Mouse (Mus musculus): Measurements from ENCODE around the gene Galnt12.
"Not testable (repeated sequence)": the region's sequence is repeated elsewhere in the genome, so short reads cannot be mapped to it uniquely, and the experiment has no call there.

Galnt12 gene

DNA sequence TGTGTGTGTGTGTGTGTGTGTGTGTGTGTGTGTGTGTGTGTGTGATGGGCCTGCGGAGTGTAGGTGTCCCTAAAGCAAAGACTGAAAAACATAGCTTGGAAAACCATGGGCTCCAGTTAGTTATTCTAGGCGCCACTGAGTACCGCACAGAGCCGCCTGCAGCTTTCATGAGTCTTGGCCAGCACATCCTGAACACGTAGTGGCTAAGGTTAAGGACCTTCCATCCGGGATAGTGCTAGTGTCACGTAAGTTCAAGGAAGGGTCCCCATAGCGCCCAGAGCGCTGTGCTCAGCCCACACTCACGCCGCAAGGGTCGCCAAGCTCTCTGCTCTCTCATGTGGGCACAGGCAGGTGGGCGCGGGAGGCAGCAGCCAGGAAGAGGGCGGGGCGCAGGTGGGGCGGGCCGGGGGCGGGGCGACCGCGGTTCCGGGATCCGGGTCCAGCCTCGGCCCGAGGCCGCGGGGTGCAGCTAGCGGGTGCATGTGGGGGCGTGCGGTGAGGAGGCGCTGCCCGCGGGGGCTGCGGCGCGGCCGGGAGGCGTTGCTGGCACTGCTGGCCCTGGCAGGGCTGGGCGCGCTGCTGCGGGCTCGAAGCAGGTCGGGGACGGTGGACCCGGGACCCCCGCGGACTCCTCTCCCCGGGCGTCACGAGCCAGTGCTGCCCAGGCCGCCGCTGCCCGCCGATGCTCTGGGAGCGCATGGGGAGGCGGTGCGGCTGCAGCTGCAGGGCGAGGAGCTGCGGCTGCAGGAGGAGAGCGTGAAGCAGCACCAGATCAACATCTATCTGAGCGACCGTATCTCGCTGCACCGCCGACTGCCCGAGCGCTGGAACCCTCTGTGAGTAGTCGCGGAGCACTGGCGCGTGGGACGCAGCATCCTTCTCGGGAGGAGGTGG is at the start of gene Galnt12:
Galnt12 (plus strand) TSS at position 417 of the 894 bp plus-strand sequence.
- DNase-seq (ENCODE audit: low spot score in 2 of 2): peak in 1 of 2 experiments; percentile 26

- DNase-seq (ENCODE audit: low spot score in 2 of 2): no peak
Observed at GRCm38 (mm10) chr4:47043866-47044265, 47.8 kb upstream of the Galnt12 start.

GRCm38 (mm10) chr4:47046974-47047373 is 44.7 kb upstream of the Galnt12 start:
- peak in 1 of 2 experiments; percentile 4 for DNase-seq (ENCODE audit: low spot score in 2 of 2)

DNA sequence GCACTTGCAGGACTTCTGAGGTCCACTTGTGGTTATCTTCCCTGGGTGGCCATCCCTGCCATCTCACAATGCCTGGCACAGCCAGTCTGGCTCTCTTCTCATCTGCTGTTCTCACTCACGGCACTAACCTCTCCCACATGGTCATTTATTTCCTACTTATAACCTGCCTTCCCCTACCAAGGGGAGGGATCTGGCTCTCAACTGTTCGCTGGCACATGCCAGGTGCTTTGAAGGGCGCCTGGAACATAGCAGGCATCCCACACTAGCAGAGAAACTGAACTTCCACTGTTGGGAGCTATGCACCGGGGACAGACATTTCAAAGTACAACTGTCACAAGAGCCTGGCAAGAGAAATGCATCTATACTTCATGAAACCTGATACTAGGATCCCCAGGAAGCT is 43.9 kb upstream of the Galnt12 start:
- DNase-seq (ENCODE audit: low spot score in 2 of 2): peak in 1 of 2 experiments; percentile 2

DNA sequence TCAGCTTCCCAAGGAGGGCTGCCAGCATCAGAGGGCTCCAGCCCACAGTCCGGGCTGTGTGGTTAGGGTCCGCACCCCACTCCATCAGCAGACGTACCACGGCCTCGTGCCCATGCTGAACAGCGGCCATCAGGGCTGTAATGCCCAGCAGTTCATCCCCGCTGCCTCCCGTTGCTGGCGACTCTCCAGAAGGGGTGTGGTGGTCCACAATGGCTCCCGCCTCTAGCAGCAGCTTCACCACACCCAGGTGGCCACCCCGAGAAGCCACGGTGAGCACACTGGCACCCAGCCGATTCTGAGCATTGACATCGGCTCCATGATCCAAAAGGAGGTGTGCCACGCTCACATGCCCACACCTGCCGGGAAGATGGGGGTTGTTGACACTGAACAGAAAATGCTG is 42.5 kb upstream of the Galnt12 start:
- no peak for DNase-seq (ENCODE audit: low spot score in 2 of 2)

- peak; percentile 65 to 84 for DNase-seq (ENCODE audit: low spot score in 2 of 2)
Observed at GRCm38 (mm10) chr4:47050167-47050566, 41.5 kb upstream of the Galnt12 start.

DNA sequence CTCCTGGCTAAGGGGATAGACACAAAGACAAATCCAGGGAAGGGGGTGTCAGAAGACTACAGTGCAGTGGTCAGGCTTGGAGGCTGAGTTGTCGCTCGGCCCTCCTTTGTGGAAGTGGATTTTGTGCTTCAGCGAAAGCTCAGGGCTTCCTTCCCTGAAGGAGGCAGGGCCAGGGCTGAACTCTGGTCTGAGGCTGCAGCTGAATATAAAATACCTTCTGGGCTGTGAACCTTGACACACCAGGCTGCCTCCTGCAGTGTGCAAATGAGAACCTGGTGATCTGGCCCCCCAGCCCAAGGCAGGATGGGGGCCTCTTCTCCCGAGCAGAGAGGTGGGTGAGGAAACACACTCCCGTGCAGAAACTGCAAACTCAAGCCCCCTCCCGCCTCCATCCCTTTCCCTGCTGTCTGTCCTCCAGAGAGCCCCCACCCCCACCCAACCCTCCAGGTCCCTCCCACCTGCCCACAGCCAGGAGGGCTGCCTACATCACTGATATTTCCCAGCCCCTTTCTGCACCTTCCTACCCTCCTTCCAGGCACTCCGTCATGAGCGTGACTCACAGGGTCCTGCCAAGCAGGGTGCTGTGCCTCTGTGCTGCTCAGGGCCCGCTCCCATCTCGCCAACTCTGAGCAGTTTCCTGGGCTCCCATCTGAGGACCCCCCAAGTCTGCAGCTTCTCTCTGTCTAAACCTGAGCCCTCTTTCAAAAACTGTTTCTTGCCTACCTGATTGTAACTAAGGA is 40.9 kb upstream of the Galnt12 start:
- DNase-seq (ENCODE audit: low spot score in 2 of 2): no peak

DNA sequence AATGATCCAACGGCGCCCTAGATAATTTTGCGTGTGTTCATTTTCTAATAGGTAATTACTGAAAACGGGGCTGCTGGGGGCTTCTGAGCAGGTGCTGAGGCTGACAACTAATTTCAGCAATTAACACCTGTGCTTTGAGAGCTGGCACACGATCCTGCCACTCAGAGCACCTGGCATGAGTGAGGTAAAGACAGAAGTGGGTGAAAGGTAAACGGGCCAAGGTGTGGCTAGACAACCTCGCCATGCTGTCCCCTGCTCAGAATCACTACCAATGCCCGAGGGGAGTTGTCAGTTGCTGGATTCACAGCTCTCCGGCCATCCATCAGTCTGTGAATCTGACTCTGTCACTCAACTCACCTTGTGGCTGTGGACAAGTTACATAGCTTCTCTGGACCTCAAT is 39.8 kb upstream of the Galnt12 start:
- DNase-seq (ENCODE audit: low spot score in 2 of 2): no peak

DNA sequence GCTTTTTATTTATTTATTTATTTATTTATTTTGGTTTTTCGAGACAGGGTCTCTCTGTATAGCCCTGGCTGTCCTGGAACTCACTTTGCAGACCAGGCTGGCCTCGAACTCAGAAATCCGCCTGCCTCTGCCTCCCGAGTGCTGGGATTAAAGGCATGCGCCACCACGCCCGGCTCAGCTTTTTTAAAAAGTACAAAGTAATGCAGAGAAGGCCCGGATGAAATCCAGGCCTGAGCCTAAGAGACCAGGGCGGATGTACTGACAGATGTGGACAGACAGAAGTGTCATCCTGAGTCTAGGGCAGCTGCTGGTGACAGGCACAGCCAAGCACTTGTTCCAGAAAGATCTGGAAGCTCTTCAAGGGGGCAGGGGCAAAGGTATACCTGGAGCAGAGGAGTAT is 36.5 kb upstream of the Galnt12 start:
- DNase-seq (ENCODE audit: low spot score in 2 of 2): not testable (repeated sequence)

DNA sequence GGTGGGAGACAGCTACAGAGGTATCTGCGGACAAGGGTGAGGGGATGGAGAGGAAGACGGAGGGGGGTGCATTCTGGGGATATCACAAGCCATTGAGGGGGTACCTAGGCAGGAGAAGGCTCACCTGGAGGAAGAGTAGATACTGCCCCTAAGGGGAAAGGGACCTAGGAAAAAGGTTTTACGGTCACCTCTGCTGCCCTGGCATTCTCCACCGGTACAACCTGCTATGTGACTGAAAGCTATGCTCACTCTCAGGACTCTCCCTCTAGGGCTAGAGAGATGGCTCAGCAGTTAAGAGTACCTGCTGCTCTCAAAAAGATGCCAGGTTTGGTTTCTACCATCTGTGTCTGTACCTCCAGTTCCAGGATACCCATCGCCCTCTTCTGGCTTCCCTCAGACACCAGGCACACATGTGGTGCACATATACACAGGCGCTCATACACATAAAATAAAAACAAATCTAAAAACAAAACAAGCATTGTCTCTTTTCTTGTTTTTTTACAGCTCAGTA is 36.1 kb upstream of the Galnt12 start:
- DNase-seq (ENCODE audit: low spot score in 2 of 2): no peak

GRCm38 (mm10) chr4:47056791-47057509 is 34.8 kb upstream of the Galnt12 start, which contains the start of gene Anks6:
TSS of gene Anks6 (minus strand) at chr4:47057427.
- peak; percentile 69 to 78 for DNase-seq (ENCODE audit: low spot score in 2 of 2)

- DNase-seq (ENCODE audit: low spot score in 2 of 2): no peak
Observed at GRCm38 (mm10) chr4:47057510-47058325, 34.0 kb upstream of the Galnt12 start.

DNA sequence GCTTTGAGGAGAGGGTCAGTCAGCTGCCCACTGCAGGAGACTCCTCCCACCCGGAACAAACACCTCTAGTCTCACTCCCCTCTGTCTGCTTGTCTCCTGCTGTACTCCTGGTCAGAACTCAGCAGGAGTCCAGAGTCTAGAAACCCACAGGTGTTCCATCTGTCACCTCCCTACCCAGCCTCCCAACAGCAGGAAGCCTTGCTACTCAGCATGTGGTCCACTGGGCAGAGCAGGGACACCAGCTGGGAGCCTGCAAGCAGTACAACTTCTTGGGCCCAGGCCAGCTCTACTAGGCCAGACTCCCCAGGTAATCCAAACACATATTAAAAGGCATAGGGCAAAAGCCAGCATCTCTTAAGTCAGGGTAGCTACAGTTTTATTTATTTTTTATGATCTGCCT is 30.8 kb upstream of the Galnt12 start:
- no peak for DNase-seq (ENCODE audit: low spot score in 2 of 2)

DNA sequence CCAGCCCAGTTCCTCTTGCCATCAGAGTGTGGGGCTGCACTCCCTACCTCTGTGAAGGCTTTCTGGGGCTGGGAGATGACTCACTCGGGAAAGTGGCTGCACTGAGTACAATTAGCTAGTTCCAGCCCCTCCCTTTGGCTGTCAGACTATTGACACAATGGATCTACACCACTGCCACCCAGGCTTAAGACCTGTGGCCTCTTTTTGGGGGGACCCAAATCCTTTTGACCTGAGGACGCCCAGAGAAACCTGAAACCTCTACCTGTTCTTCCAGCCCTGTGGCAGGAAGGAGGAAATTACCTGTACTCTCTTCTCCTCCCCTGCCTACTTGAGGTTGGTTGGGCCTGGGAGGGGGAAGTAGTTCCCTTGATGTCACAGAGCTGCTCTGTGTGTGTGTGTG is 16.7 kb upstream of the Galnt12 start:
- no peak for DNase-seq (ENCODE audit: low spot score in 2 of 2)

GRCm38 (mm10) chr4:47079997-47080646 is 11.6 kb upstream of the Galnt12 start:
- no peak for DNase-seq (ENCODE audit: low spot score in 2 of 2)

DNA sequence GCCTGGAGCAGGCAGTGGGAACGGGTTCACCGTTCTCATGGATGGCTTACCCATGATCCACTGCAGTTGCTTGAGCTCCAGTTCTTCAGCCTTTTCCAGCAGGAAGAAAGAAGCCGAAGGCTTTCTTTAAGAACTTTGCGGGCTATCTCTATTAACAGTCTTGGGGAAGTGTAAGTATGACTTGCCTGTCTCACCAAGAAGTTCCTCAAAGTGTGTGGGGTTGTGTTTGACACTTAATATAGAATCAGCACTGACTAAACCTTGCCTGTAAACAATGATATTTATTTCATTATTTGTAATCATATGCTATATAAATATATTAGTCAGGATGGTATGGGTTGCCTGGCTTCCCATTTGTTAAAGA is 11.1 kb upstream of the Galnt12 start:
- no peak for DNase-seq (ENCODE audit: low spot score in 2 of 2)

- DNase-seq (ENCODE audit: low spot score in 2 of 2): no peak
Observed at GRCm38 (mm10) chr4:47083824-47084223, 7.9 kb upstream of the Galnt12 start.

- DNase-seq (ENCODE audit: low spot score in 2 of 2): no peak
Observed at GRCm38 (mm10) chr4:47088671-47089070, 3.0 kb upstream of the Galnt12 start.

DNA sequence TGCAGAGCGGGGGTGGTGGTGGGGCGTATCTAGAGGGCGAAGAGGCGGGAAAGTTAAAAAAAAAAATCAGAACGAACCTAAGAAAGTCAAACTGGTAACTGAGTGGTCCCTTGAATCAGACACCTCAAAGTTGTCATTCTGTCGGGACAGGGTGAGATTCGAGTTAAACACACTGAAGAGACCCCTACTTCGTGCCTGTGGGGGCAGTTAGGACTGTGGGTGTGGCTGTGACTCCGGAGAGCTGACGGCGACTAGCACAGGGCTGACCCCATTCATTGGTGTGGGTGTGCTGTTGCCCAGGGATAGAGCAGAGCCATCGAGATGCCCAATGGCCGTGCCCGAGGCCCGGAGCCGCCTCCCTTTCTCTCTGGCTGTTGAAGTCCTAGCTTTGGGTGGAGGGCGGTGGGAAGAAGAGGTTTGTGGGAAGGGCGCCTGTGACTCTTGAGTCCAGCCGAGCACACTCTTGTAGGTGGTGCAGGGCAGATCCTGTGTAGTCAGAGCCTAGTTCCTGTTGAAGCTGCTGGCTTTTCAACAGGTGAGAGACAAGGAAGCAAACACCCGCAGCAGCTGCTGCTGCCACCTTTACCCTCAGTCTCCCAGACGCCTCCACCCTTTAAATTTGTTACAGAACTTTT is 795 bp downstream of the Galnt12 start:
- no peak for DNase-seq (ENCODE audit: low spot score in 2 of 2)

DNA sequence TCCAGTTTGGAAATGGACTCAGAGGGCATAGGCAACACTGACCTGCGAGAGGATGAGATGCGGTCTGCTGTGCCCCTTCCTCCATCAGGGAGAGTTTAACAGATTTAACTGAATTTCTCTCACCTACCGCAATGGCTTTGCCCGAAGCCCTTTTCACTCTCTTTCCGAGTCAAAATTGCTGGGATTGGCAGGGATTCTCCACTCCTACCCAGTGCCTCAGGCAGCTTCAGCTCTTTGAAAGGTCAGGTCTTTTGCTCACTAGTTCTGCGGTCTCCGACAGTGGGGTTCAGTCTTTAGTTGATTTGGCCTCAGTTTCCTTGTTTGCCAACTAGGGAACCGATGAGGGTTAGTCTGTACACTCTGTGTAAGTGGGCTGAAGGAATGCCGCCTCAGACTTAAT is 1.5 kb downstream of the Galnt12 start:
- no peak for DNase-seq (ENCODE audit: low spot score in 2 of 2)

Measured in frontal cortex, postnatal 10 days (tissue).